Mouse (Mus musculus) embryonic stem cell, embryonic (primary cell): ENCODE data around the gene Ppp1r1b.

Source experiments
- CTCF ChIA-PET, 4 experiments: fragments of 300-600 bp in 2 of 4; fragments of 350-600 bp in 2 of 4; sonication (Branson Sonifier 250); formaldehyde crosslinking; loops; one replicate each; lab custom pipeline; 2022; ENCODE audit warnings: inconsistent platforms in 2 of 4; lab: Charles Lee
- POLR2A ChIA-PET, 4 experiments: fragments of 300-600 bp in 2 of 4; fragments of 350-600 bp in 2 of 4; sonication (Branson Sonifier 250); formaldehyde crosslinking; loops; one replicate each; lab custom pipeline; 2022; ENCODE audit warnings: antibody characterized with exemption in 4 of 4, inconsistent platforms in 1 of 4; lab: Charles Lee

Ppp1r1b gene

GRCm38 (mm10) chr11:98333981-98334741 lies 14.0 kb upstream of the Ppp1r1b start:
- ChIA-PET POLR2A (interaction anchor here in 3 of 4 experiments (0.6 to 1.6 kb wide), 13 partner anchors 14 to 569 kb away, joined by 3 to 13 read pairs (median 3); partner anchors contain the start of gene Cdk12 (in 1 of the 3)), CTCF (interaction anchor here (0.6 to 3.7 kb wide), 13 partner anchors 9 to 453 kb away, joined by 3 to 19 read pairs (median 4); partner anchors contain the start of genes Mien1 (in 1 of the 4) and Ppp1r1b (in 1 of the 4))

GRCm38 (mm10) chr11:98335250-98335649 lies 13.0 kb upstream of the Ppp1r1b start:
- CTCF ChIA-PET = interaction anchor here in 3 of 4 experiments (0.6 to 3.7 kb wide), 7 partner anchors 7 to 248 kb away, joined by 3 to 19 read pairs (median 4); partner anchors contain the start of genes Mien1 (in 1 of the 3) and Ppp1r1b (in 1 of the 3)

GRCm38 (mm10) chr11:98336245-98337107 lies 11.7 kb upstream of the Ppp1r1b start:
- POLR2A ChIA-PET = interaction anchor here (0.5 to 1.5 kb wide), 8 partner anchors 12 to 777 kb away, joined by 3 to 4 read pairs (median 3); partner anchors contain the start of gene Ppp1r1b (in 3 of the 4)
- CTCF ChIA-PET = interaction anchor here (0.6 to 2.4 kb wide), 29 partner anchors 8 to 252 kb away, joined by 3 to 12 read pairs (median 3); partner anchors contain the start of genes Mien1 (in 1 of the 4), Pnmt (in 1 of the 4), Ppp1r1b (in 1 of the 4) and Stard3 (in 1 of the 4)

More at GRCm38 (mm10) chr11:98335250-98335649, 13.0 kb upstream of the Ppp1r1b start:
- POLR2A ChIA-PET = interaction anchor here in 2 of 4 experiments (0.6 to 1.4 kb wide), 7 partner anchors 15 to 268 kb away, joined by 3 to 4 read pairs (median 3); partner anchors contain the start of gene Cdk12 (in 1 of the 2)

GRCm38 (mm10) chr11:98338507-98338961 lies 9.7 kb upstream of the Ppp1r1b start:
- CTCF ChIA-PET = interaction anchor here (0.5 to 2.0 kb wide), 8 partner anchors 10 to 781 kb away, joined by 3 to 7 read pairs (median 4); partner anchors contain the start of gene Ppp1r1b (in 2 of the 4)
- POLR2A ChIA-PET = interaction anchor here (0.6 to 2.4 kb wide), 9 partner anchors 10 to 249 kb away, joined by 3 to 11 read pairs (median 5); partner anchors contain the start of genes Ormdl3 (in 1 of the 4) and Stard3 (in 1 of the 4)

- CTCF ChIA-PET = interaction anchor here (0.6 to 2.0 kb wide), 7 partner anchors 9 to 782 kb away, joined by 3 to 7 read pairs (median 3); partner anchors contain the start of gene Ppp1r1b (in 1 of the 4)
- POLR2A ChIA-PET = interaction anchor here (0.6 to 2.4 kb wide), 10 partner anchors 11 to 248 kb away, joined by 3 to 11 read pairs (median 4); partner anchors contain the start of genes Stard3 (in 2 of the 4) and Ormdl3 (in 1 of the 4)
Measured at GRCm38 (mm10) chr11:98339071-98339501, 9.1 kb upstream of the Ppp1r1b start.

GRCm38 (mm10) chr11:98339679-98340287 lies 8.4 kb upstream of the Ppp1r1b start:
- ChIA-PET POLR2A (interaction anchor here (0.7 to 2.4 kb wide), 8 partner anchors 11 to 335 kb away, joined by 3 to 11 read pairs (median 5); partner anchors contain the start of genes Stard3 (in 2 of the 4) and Ormdl3 (in 1 of the 4)), CTCF (interaction anchor here in 3 of 4 experiments (0.5 to 3.9 kb wide), 10 partner anchors 9 to 847 kb away, joined by 3 to 45 read pairs (median 4); partner anchors contain the start of gene Stard3 (in 1 of the 3))

GRCm38 (mm10) chr11:98340597-98340996 lies 7.6 kb upstream of the Ppp1r1b start:
- CTCF ChIA-PET = interaction anchor here in 3 of 4 experiments (0.5 to 3.9 kb wide), 8 partner anchors 12 to 847 kb away, joined by 3 to 45 read pairs (median 6); partner anchors contain the start of gene Stard3 (in 1 of the 3)
- POLR2A ChIA-PET = interaction anchor here in 2 of 4 experiments (0.7 to 1.6 kb wide), 2 partner anchors 84 to 336 kb away, joined by 5 to 6 read pairs; no protein-coding TSS in a partner anchor

- ChIA-PET POLR2A (interaction anchor here in 2 of 4 experiments (1.1 to 1.7 kb wide), 3 partner anchors 43 to 76 kb away, joined by 3 to 5 read pairs (median 4); no protein-coding TSS in a partner anchor), CTCF (interaction anchor here in 3 of 4 experiments (0.7 to 4.6 kb wide), 12 partner anchors 10 to 314 kb away, joined by 3 to 65 read pairs (median 19); partner anchors contain the start of gene Mien1 (in 1 of the 3))
Measured at GRCm38 (mm10) chr11:98341174-98341573, 7.0 kb upstream of the Ppp1r1b start.

GRCm38 (mm10) chr11:98342000-98342945 lies 5.9 kb upstream of the Ppp1r1b start:
- ChIA-PET CTCF (interaction anchor here (0.5 to 4.6 kb wide), 231 partner anchors 8 to 1847 kb away, joined by 3 to 65 read pairs (median 5); partner anchors contain the start of genes Stard3 (in 4 of the 4), Erbb2 (in 3 of the 4), Mien1 (in 3 of the 4) and Lrrc3c (in 2 of the 4)), POLR2A (interaction anchor here in 3 of 4 experiments (0.6 to 2.0 kb wide), 24 partner anchors 10 to 1511 kb away, joined by 3 to 9 read pairs (median 3); partner anchors contain the start of genes Stard3 (in 2 of the 3), Erbb2 (in 1 of the 3), Mien1 (in 1 of the 3) and Tcap (in 1 of the 3))

- ChIA-PET POLR2A (interaction anchor here (0.5 to 1.3 kb wide), 4 partner anchors 10 to 210 kb away, joined by 3 to 4 read pairs (median 3); partner anchors contain the start of gene Stard3 (in 1 of the 4)), CTCF (interaction anchor here (0.5 to 4.6 kb wide), 17 partner anchors 8 to 1117 kb away, joined by 3 to 65 read pairs (median 3); no protein-coding TSS in a partner anchor)
Measured at GRCm38 (mm10) chr11:98345253-98345652, 3.0 kb upstream of the Ppp1r1b start.

GRCm38 (mm10) chr11:98346168-98346567 lies 2.0 kb upstream of the Ppp1r1b start:
- POLR2A ChIA-PET = interaction anchor here in 2 of 4 experiments (0.7 to 3.4 kb wide), 4 partner anchors 12 to 232 kb away, joined by 3 to 28 read pairs (median 4); partner anchors contain the start of gene Stard3 (in 2 of the 2)

GRCm38 (mm10) chr11:98347385-98348082 lies 670 bp upstream of the Ppp1r1b start:
- ChIA-PET CTCF (interaction anchor here (0.5 to 1.6 kb wide), 11 partner anchors 9 to 116 kb away, joined by 3 to 7 read pairs (median 4); partner anchors contain the start of genes Erbb2 (in 1 of the 4) and Stard3 (in 1 of the 4)), POLR2A (interaction anchor here (0.6 to 3.5 kb wide), 6 partner anchors 11 to 1524 kb away, joined by 3 to 28 read pairs (median 5); partner anchors contain the start of gene Stard3 (in 2 of the 4))

More at GRCm38 (mm10) chr11:98346168-98346567, 2.0 kb upstream of the Ppp1r1b start:
- CTCF ChIA-PET = interaction anchor here in 2 of 4 experiments (0.6 to 1.2 kb wide), 2 partner anchors 12 to 42 kb away, joined by 3 to 5 read pairs; partner anchors contain the start of gene Stard3 (in 1 of the 2)

- CTCF ChIA-PET = interaction anchor here in 3 of 4 experiments (0.8 to 2.2 kb wide), 8 partner anchors 10 to 89 kb away, joined by 3 to 9 read pairs (median 4); partner anchors contain the start of gene Mien1 (in 1 of the 3)
- POLR2A ChIA-PET = interaction anchor here (0.8 to 3.5 kb wide), 14 partner anchors 9 to 238 kb away, joined by 3 to 28 read pairs (median 4); partner anchors contain the start of genes Erbb2 (in 3 of the 4), Stard3 (in 3 of the 4), Mien1 (in 1 of the 4) and Ormdl3 (in 1 of the 4)
Measured at GRCm38 (mm10) chr11:98349308-98349707, 1.1 kb downstream of the Ppp1r1b start.
